Mouse (Mus musculus) right cerebral cortex, postnatal 14 days (tissue): ENCODE measurements at regions not wholly inside any gene's neighbourhood (a gene's known extent, or its start where the extent isn't known, plus 50 kb on each side); places are given as distances from the start of the nearest gene placed in this dataset.
A peak's percentile ranks its signal among the peaks of the same experiment; 100 is the strongest.

ENCODE experiments used
- DNase-seq: peaks from one replicate; pipeline ENCODE4 v3.0.0; 2022

DNA sequence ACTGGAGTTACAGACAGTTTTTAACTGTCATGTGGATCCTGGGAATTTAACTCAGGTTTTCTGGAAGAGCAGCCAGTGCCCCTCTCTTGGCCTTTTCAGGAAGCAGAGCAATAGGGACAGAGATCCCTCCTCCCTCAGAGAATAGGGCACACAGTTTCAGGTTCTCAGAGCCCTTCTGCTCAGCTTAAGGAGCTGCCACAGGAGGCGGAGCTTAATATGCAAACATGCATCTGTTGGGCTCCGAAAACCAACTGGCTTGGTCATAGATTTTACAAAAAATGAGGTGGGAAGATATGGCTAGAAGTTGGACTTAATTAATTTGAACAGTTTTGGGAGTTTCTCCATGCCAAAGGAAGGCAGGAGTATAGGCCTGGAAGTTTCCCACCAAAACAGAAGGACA lies 61.9 kb upstream of the Znrf2 start:
- DNase-seq = no peak

DNA sequence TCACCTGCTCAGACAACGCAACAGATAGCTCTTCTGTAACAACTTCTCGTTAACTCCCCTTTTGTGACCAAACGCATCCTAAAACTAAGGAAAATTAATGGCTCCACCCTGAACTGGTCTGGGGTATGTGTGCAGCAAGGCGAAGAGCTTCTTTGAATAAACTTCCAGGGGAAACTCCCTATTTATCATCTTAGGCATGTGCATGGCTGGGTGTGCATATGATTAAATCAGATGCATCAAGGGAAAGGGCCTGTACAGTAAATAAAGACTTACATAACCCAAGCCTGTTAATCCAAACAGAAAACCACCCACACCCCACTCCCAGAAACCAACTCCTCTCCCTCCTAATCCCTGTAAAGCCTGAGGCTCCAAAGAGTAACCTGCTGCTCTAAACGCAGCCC lies 59.2 kb upstream of the Znrf2 start:
- no peak for DNase-seq

DNA sequence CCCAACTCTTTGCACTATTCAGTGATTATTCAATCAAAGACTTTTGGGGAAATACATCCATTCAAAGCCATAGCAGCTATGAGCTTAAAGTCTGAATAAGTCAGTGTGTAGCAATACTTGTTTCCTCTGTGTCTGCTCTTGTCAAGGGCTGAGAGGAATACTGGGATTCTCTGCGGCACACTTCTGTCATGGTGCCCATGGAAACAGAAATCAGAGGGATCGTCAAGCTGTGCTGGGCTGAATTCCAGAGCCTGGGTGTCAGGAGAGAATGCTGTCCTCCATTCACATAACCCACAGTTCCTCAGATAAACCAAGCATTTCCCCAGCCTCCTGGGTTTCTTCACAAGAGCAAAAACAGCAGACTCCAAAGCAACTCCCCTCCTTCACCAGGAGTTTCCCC lies 58.6 kb upstream of the Znrf2 start:
- peak; percentile 63 for DNase-seq

DNA sequence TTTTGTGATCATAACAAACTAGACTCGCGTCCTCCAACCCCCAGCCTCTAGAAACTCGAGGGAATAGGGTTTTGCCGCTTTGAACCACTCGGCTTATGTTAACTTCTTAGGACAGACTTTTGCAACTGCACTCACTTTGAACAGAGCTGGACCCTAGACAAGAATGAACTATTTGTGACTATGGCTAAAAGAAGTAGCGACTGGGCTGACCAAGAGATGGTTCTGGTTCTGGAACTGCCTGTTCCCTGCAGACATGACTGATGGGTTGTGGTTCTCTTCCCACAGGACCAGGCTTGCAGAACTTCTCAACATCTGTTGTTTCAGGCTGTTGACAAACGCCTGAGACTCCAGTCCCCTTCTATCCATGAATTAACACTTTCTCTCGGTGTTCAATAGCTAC lies 57.5 kb upstream of the Znrf2 start:
- DNase-seq = no peak

DNA sequence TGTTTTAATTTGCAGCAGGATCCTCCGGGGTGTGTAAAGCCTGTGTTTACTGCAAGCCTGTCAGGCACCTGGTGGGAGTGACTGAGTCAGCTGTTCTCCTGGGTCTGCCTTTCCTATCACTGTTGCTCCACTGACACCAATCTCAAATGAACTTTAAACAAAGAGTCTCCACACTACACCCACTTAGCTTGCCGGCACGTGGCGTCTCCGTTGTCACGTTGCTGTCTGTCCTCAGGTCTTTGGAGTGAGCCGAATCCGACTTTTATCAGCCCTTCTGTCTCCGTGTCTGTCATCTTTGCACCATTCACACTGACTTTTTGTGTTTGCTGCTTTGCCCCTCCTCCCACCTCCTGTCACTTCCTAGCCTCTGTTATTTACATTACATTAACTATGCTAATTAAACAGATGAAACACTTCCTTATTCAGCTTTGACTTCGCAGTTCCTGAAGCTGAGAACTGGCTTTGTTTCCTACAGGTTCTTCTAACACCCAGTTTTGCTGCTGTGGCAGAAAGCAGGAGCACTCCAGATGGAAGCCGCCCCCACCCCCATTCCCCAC lies 56.7 kb upstream of the Znrf2 start:
- DNase-seq = no peak

DNA sequence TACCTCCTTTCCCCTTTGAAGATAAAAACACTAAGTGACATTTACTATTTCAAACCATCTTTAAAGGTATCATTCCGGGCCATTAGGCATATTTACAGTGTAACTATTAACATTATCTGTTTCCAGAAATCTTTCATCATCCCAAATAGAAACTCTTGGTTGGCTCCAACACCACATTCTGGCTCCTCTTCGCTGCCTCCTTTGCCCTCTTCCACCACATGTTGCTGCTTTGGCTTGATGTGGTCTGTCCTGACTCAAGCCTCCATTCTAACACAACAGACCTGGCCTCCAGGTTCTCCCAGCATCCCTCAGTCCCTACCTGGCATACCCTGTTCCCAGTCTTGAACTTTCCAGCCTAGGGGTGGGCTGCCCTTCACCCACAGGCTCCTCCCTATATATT lies 56.2 kb upstream of the Znrf2 start:
- DNase-seq = no peak

DNA sequence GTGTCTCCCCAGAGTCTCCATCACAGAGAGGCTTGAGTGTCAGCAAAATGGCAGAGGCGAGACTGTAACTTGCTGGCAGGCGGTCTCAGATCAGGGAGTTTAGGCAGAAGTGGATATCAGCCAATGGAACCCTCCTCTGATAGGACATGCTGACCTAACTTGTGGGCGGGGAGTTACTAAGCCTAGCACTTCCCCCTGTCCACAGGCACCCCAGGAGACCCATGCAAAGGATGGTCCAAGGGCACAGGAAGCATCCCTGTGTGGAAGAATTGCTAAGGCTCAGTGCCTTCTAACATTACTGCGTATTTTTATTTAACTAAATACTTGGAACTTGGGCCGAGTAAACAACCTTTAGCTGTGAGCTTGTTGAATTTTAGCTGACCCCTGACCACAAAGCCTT lies 54.7 kb upstream of the Znrf2 start:
- no peak for DNase-seq

DNA sequence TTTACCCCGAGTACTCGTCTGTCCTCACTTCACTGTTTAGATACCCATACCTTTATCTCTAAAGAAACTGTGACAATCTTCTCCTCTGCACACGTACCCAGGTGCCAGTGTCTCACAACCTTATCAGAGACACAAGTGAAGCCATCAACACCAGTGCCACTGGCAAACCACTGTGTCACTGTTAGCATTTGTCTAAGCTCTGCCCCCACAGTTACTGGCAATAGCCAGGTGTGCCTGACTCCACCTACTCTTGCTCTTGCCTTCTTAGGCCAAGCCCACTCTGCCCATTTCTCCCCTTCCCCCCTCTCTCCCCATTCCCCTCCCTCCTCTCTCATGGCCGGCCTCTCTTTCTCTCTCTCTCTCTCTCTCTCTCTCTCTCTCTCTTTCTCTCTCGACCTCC lies 54.2 kb upstream of the Znrf2 start:
- no peak for DNase-seq

DNA sequence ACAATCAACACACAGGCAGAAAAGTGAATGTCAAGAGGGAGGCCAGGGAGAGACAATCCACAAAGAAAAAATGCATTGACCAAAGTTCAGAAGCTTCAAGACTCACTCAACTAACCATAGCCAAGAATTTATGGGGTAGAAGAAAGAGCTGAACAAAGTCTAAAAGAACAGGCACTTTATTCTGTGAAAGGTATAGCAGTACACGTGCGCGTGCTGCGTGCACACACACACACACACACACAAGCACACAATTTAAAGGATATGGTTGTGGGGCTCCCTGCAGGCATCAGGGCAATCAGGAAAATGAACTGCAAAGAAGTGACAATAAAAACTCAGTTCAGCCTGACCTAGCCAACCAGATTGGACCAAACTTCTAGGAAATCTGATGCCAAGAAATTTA lies 53.0 kb upstream of the Znrf2 start:
- no peak for DNase-seq

DNA sequence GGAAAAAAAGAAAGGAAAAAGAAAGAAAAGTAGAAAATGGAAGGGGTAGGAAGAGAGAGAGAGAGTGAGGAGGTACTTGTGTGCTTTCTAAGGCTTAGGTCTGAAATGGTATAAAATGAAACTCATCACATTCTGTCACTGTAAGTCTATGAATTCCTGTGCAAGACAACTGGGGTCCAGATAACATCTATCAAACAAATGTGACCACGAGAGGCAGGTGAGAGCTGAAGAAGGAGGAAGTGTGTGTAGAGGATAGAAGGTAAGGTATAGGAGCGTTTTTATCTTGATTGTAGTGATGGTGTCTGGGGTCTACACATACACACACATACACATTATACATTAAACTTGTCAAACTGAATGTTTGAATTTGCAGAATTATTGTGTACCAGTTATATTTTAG lies 51.0 kb upstream of the Znrf2 start:
- no peak for DNase-seq

DNA sequence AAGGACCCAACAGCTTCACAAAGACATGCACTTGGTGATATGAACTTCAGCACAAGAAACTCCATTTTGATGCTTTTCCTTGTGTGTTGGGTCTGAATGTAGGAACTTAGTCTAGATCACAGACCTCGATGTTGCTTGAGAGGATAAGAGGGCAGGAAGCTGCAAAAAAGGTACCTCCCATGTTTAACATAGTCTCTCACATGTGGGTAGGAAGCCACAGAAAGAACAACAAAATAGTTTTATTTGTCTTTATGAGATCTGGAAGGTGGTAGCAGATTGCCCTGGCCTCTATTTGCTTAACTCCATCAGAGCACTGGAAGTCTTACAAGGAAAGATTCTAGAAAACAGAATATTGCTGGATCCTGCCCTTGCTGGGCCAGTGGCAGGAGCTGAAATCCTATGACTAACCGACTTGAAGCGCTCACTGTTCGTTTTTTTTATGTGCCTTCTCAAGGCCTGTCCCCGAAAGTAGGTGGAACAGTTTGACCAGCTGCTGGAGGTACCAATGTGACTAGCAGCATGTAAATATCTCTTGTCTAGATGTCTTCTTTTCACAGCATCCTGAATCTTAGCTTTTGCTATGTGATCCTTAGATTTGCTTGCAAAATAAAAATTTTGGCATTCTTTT lies 50.1 kb upstream of the Znrf2 start:
- DNase-seq = no peak
